Mouse (Mus musculus): ENCODE measurements at regions not wholly inside any gene's neighbourhood (a gene's known extent, or its start where the extent isn't known, plus 50 kb on each side); places are given as distances from the start of the nearest gene placed in this dataset.

- TF ChIP-seq POLR2A (IDR thresholded peaks at IDR 0.05; ENCODE audit: borderline replicate concordance, control insufficient read depth, low read depth, low read length) = no peak
- no peak for TF ChIP-seq CTCF (IDR thresholded peaks at IDR 0.05; ENCODE audit: control insufficient read depth, insufficient read depth, low read length)
Measured at GRCm38 (mm10) chr9:23037513-23037914, 185.4 kb upstream of the Bmper start.

All from bone marrow, adult 2 months (tissue).